11 mouse cellular contexts compared by ENCODE assay signal in the genomic region with DNA sequence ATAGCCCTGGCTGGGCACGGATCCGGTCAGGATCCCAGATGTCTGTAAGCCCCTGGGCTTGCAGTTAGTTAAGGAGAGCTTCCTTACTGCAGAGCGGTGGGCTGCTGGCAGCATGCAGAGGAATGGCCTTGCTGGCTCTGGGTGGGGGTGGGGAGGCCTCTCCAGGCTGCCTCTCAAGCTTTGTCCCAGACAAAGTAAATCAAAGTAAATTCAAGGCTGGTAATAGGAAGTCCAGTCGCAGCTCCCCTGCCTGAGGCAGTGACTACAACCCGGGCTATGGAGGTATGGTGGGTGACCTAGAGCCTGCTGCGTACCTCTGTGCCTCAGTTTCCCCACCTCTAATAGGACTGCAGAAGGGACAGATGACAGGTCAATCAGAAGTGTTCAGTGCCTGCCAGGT. TPM values are rescaled to one million over a fixed set of nuclear protein-coding genes. Genes with fewer than 3 reads are reported as not detected.
DNase-seq lines count a peak whose midpoint lies in the region; ATAC-seq lines count a peak whose summit lies in the region.
"Had no signal": no experiment of that assay in that cellular context is flagged by ENCODE, and none has a peak within 500 bp of the region (broad histone marks: within the 10 kb centered on the region; RNA-seq: fewer than 3 reads in every experiment).

No protein-coding gene starts in this region.

- no peak for ATAC-seq in hindbrain, embryonic 16.5 days
- no peak for ATAC-seq in embryonic facial prominence, embryonic 14.5 days (ENCODE audit: low read depth)
- no peak for ATAC-seq in liver, embryonic 13.5 days (ENCODE audit: low read depth)
- ATAC-seq: Patski had no signal

- no peak overlapping the region for H3K4me2 ChIP-seq in hindbrain, embryonic 16.5 days (ENCODE audit: low read length)
- H3K4me2 ChIP-seq in embryonic facial prominence, embryonic 14.5 days (ENCODE audit: low read depth, low read length), result peak overlapping the region; percentile 89
- peak overlapping the region; percentile 69 for H3K4me2 ChIP-seq in liver, embryonic 13.5 days

- H3K4me3 ChIP-seq in hindbrain, embryonic 10.5 days, result peak overlapping the region; percentile 56
- H3K4me3 ChIP-seq in hindbrain, embryonic 16.5 days (ENCODE audit: low read length), result no peak overlapping the region
- H3K4me3 ChIP-seq in embryonic facial prominence, embryonic 14.5 days (ENCODE audit: low read depth, low read length), result peak overlapping the region; percentile 77
- H3K4me3 ChIP-seq in liver, embryonic 13.5 days (replicated peaks), result no peak overlapping the region

- no peak overlapping the region; the same call in 1 of the 2 replicates for H3K9ac ChIP-seq in hindbrain, embryonic 16.5 days (ENCODE audit: low read depth, low read length)
- peak overlapping the region; percentile 77 for H3K9ac ChIP-seq in embryonic facial prominence, embryonic 14.5 days (ENCODE audit: low read depth, low read length)
- peak overlapping the region; percentile 9; the same call in 1 of the 2 replicates for H3K9ac ChIP-seq in liver, embryonic 13.5 days

- H3K9me3 ChIP-seq in hindbrain, embryonic 10.5 days, result no peaks in the 10 kb centered on the region
- H3K9me3 ChIP-seq in hindbrain, embryonic 16.5 days (ENCODE audit: control insufficient read depth, low read length), result no peaks in the 10 kb centered on the region
- H3K9me3 ChIP-seq in embryonic facial prominence, embryonic 14.5 days (ENCODE audit: control insufficient read depth, low read length), result no peaks in the 10 kb centered on the region
- no peaks in the 10 kb centered on the region for H3K9me3 ChIP-seq in liver, embryonic 13.5 days (replicated peaks)

- H3K27ac ChIP-seq in hindbrain, embryonic 10.5 days, result peak overlapping the region; percentile 82
- no peak overlapping the region for H3K27ac ChIP-seq in hindbrain, embryonic 16.5 days (ENCODE audit: low read depth, low read length)
- H3K27ac ChIP-seq in embryonic facial prominence, embryonic 14.5 days (replicated peaks; ENCODE audit: low read depth, low read length), result peak overlapping the region; percentile 95
- no peak overlapping the region for H3K27ac ChIP-seq in liver, embryonic 13.5 days

- peaks cover 80% of the 10 kb centered on the region for H3K4me1 ChIP-seq in hindbrain, embryonic 10.5 days (replicated peaks)
- H3K4me1 ChIP-seq in hindbrain, embryonic 16.5 days (ENCODE audit: control insufficient read depth, insufficient read depth, low read depth, low read length), result peaks cover 16% of the 10 kb centered on the region
- peaks cover 41% of the 10 kb centered on the region for H3K4me1 ChIP-seq in embryonic facial prominence, embryonic 14.5 days (ENCODE audit: control insufficient read depth, insufficient read depth, low read length)
- H3K4me1 ChIP-seq in liver, embryonic 13.5 days (replicated peaks), result peaks cover 50% of the 10 kb centered on the region

- H3K36me3 ChIP-seq in hindbrain, embryonic 10.5 days, result peaks cover 15% of the 10 kb centered on the region
- no peaks in the 10 kb centered on the region for H3K36me3 ChIP-seq in hindbrain, embryonic 16.5 days (ENCODE audit: control insufficient read depth, insufficient read depth, low read length)
- peaks cover 40% of the 10 kb centered on the region for H3K36me3 ChIP-seq in embryonic facial prominence, embryonic 14.5 days (ENCODE audit: control insufficient read depth, insufficient read depth, low read length)
- no peaks in the 10 kb centered on the region; the same call in 1 of the 2 replicates for H3K36me3 ChIP-seq in liver, embryonic 13.5 days

- no peak for DNase-seq in hindbrain, embryonic 10.5 days (ENCODE audit: low spot score)
- DNase-seq in adipocyte (ENCODE audit: low spot score), result peak; percentile 37
- no peak for DNase-seq in embryonic facial prominence, embryonic 14.5 days (ENCODE audit: low spot score)
- DNase-seq in liver, embryonic 13.5 days, result no peak
- DNase-seq in testis, postnatal 10 days (ENCODE audit: low spot score), result no peak
- DNase-seq in thymus, adult 18-20 months, result no peak
- DNase-seq in spleen, postnatal 10 days (ENCODE audit: low spot score in 2 of 2), result no peak
- DNase-seq: cerebellum, adult 11 months; gastrocnemius, postnatal 36 days had no signal

- WGBS in hindbrain, embryonic 10.5 days, result 11% methylated on average over 6 of the region's 6 CpGs
- WGBS in hindbrain, embryonic 16.5 days, result 19% methylated on average over 6 of the region's 6 CpGs
- 10% methylated on average over 6 of the region's 6 CpGs for WGBS in embryonic facial prominence, embryonic 14.5 days
- 40% methylated on average over 6 of the region's 6 CpGs for WGBS in liver, embryonic 13.5 days (ENCODE audit: insufficient replicate concordance)

- H3K27me3 ChIP-seq in hindbrain, embryonic 10.5 days (ENCODE audit: insufficient read depth, poor library complexity, severe bottlenecking), result peaks cover 69% of the 10 kb centered on the region
- peaks cover 22% of the 10 kb centered on the region for H3K27me3 ChIP-seq in hindbrain, embryonic 16.5 days (replicated peaks; ENCODE audit: control insufficient read depth, insufficient read depth, low read length)
- peaks cover 14% of the 10 kb centered on the region for H3K27me3 ChIP-seq in embryonic facial prominence, embryonic 14.5 days (replicated peaks; ENCODE audit: control insufficient read depth, insufficient read depth, low read length)
- H3K27me3 ChIP-seq in liver, embryonic 13.5 days, result peaks cover 55% of the 10 kb centered on the region
- H3K27me3 ChIP-seq: Patski had no signal

RNA-seq across cellular contexts. Expression of a gene that starts 3.3 kb away (rescaled TPM):
- 45.3 and 45.5 TPM in 2 replicates for polyA plus RNA-seq in hindbrain, embryonic 10.5 days (2016; fragmentation: Nextera tagmentation; extraction: Ambion mirVana)
- polyA plus RNA-seq in hindbrain, embryonic 16.5 days (2015; fragmentation: Nextera tagmentation; extraction: Ambion mirVana), result 4.5 and 8.4 TPM in 2 replicates
- 64.1 and 69.7 TPM in 2 replicates for polyA plus RNA-seq in embryonic facial prominence, embryonic 14.5 days (2014; fragmentation: Nextera tagmentation; extraction: Ambion mirVana)
- polyA plus RNA-seq in liver, embryonic 13.5 days (2015; fragmentation: Nextera tagmentation; extraction: Ambion mirVana), result 1.8 and 2.5 TPM in 2 replicates

RNA-seq across cellular contexts. Expression of a gene that starts 48.6 kb away (rescaled TPM):
- polyA plus RNA-seq in hindbrain, embryonic 10.5 days (2016; fragmentation: Nextera tagmentation; extraction: Ambion mirVana), result 20.1 and 25.1 TPM in 2 replicates
- 30.5 and 33.6 TPM in 2 replicates for polyA plus RNA-seq in hindbrain, embryonic 16.5 days (2015; fragmentation: Nextera tagmentation; extraction: Ambion mirVana)
- polyA plus RNA-seq in embryonic facial prominence, embryonic 14.5 days (2014; fragmentation: Nextera tagmentation; extraction: Ambion mirVana), result 13.0 and 14.2 TPM in 2 replicates
- 7.0 and 9.4 TPM in 2 replicates for polyA plus RNA-seq in liver, embryonic 13.5 days (2015; fragmentation: Nextera tagmentation; extraction: Ambion mirVana)

RNA-seq across cellular contexts. Expression of a gene that starts 48.9 kb away (rescaled TPM):
- polyA plus RNA-seq in hindbrain, embryonic 10.5 days (2016; fragmentation: Nextera tagmentation; extraction: Ambion mirVana), result 137 TPM in 2 replicates
- 112 and 115 TPM in 2 replicates for polyA plus RNA-seq in hindbrain, embryonic 16.5 days (2015; fragmentation: Nextera tagmentation; extraction: Ambion mirVana)
- polyA plus RNA-seq in embryonic facial prominence, embryonic 14.5 days (2014; fragmentation: Nextera tagmentation; extraction: Ambion mirVana), result 65.3 and 75.0 TPM in 2 replicates
- 32.5 and 33.2 TPM in 2 replicates for polyA plus RNA-seq in liver, embryonic 13.5 days (2015; fragmentation: Nextera tagmentation; extraction: Ambion mirVana)

Comparison
In these comparisons a context has a peak if more than half of its experiments do, and no peak if none do; other contexts are left out.
1. H3K27ac ChIP-seq: peak in hindbrain, embryonic 10.5 days (single experiment) and embryonic facial prominence, embryonic 14.5 days (single experiment); none in hindbrain, embryonic 16.5 days (single experiment) and liver, embryonic 13.5 days (single experiment).
2. H3K4me3 ChIP-seq: peak in hindbrain, embryonic 10.5 days (single experiment) and embryonic facial prominence, embryonic 14.5 days (single experiment); none in hindbrain, embryonic 16.5 days (single experiment) and liver, embryonic 13.5 days (single experiment).